Mouse (Mus musculus): ENCODE measurements around the gene Ddhd1.

Gene Ddhd1

GRCm38 (mm10) chr14:45647175-45647574 is 10.8 kb downstream of the Ddhd1 start:
- DNase-seq (ENCODE audit: extremely low spot score, low spot score) = no peak

- DNase-seq (ENCODE audit: extremely low spot score, low spot score) = no peak
These were observed 13.2 kb downstream of the Ddhd1 start for GRCm38 (mm10) chr14:45644786-45645185.

GRCm38 (mm10) chr14:45644202-45644601 is 13.7 kb downstream of the Ddhd1 start:
- DNase-seq (ENCODE audit: extremely low spot score, low spot score) = no peak

GRCm38 (mm10) chr14:45643461-45643860 is 14.5 kb downstream of the Ddhd1 start:
- DNase-seq (ENCODE audit: extremely low spot score, low spot score) = no peak

GRCm38 (mm10) chr14:45642795-45643194 is 15.1 kb downstream of the Ddhd1 start:
- DNase-seq (ENCODE audit: extremely low spot score, low spot score) = no peak

GRCm38 (mm10) chr14:45642217-45642616 is 15.7 kb downstream of the Ddhd1 start:
- no peak for DNase-seq (ENCODE audit: extremely low spot score, low spot score)

- no peak for DNase-seq (ENCODE audit: extremely low spot score, low spot score)
These were observed 19.2 kb downstream of the Ddhd1 start for GRCm38 (mm10) chr14:45638717-45639116.

- DNase-seq (ENCODE audit: extremely low spot score, low spot score) = no peak
These were observed 22.4 kb downstream of the Ddhd1 start for GRCm38 (mm10) chr14:45635496-45635895.

- no peak for DNase-seq (ENCODE audit: extremely low spot score, low spot score)
These were observed 25.0 kb downstream of the Ddhd1 start for GRCm38 (mm10) chr14:45632756-45633537.

- no peak for DNase-seq (ENCODE audit: extremely low spot score, low spot score)
These were observed 27.4 kb downstream of the Ddhd1 start for GRCm38 (mm10) chr14:45630544-45630943.

- DNase-seq (ENCODE audit: extremely low spot score, low spot score) = no peak
These were observed 28.0 kb downstream of the Ddhd1 start for GRCm38 (mm10) chr14:45629938-45630337.

GRCm38 (mm10) chr14:45618351-45618750 is 39.6 kb downstream of the Ddhd1 start:
- DNase-seq (ENCODE audit: extremely low spot score, low spot score) = no peak

GRCm38 (mm10) chr14:45616526-45616925 is 41.4 kb downstream of the Ddhd1 start:
- no peak for DNase-seq (ENCODE audit: extremely low spot score, low spot score)

GRCm38 (mm10) chr14:45615776-45616175 is 42.2 kb downstream of the Ddhd1 start:
- DNase-seq (ENCODE audit: extremely low spot score, low spot score) = no peak

GRCm38 (mm10) chr14:45614822-45615221 is 43.1 kb downstream of the Ddhd1 start:
- DNase-seq (ENCODE audit: extremely low spot score, low spot score) = no peak

- no peak for DNase-seq (ENCODE audit: extremely low spot score, low spot score)
These were observed 43.5 kb downstream of the Ddhd1 start for GRCm38 (mm10) chr14:45614406-45614805.

GRCm38 (mm10) chr14:45611654-45612053 is 46.3 kb downstream of the Ddhd1 start:
- no peak for DNase-seq (ENCODE audit: extremely low spot score, low spot score)

- DNase-seq (ENCODE audit: extremely low spot score, low spot score) = no peak
These were observed 55.9 kb downstream of the Ddhd1 start for GRCm38 (mm10) chr14:45602002-45602401.

- DNase-seq (ENCODE audit: extremely low spot score, low spot score) = no peak
These were observed 57.4 kb downstream of the Ddhd1 start for GRCm38 (mm10) chr14:45600587-45600986.

GRCm38 (mm10) chr14:45597855-45598254 is 60.1 kb downstream of the Ddhd1 start:
- no peak for DNase-seq (ENCODE audit: extremely low spot score, low spot score)

- no peak for DNase-seq (ENCODE audit: extremely low spot score, low spot score)
These were observed 64.7 kb downstream of the Ddhd1 start for GRCm38 (mm10) chr14:45593261-45593660.

- DNase-seq (ENCODE audit: extremely low spot score, low spot score) = no peak
These were observed 69.5 kb downstream of the Ddhd1 start for GRCm38 (mm10) chr14:45588403-45588802.

- no peak for DNase-seq (ENCODE audit: extremely low spot score, low spot score)
These were observed 70.4 kb downstream of the Ddhd1 start for GRCm38 (mm10) chr14:45587536-45587935.

Data from neural tube, embryonic 10.5 days (tissue).